Mouse (Mus musculus): ENCODE data around the gene Wnt3. TPM values are rescaled to one million over a fixed set of nuclear protein-coding genes. Genes with fewer than 3 reads are reported as not detected.
"Not testable (repeated sequence)": the region's sequence is repeated elsewhere in the genome, so short reads cannot be mapped to it uniquely, and the experiment has no call there.

Gene Wnt3
- polyA plus RNA-seq, 1 experiment from 2014 or later: 0.23 TPM

- Histone ChIP-seq H3K9me3 (replicated peaks; ENCODE audit: control insufficient read depth, low read length) (no peaks in the 10 kb centered on the region), H3K27ac (ENCODE audit: low read depth, low read length) (no peak overlapping the region), H3K9ac (ENCODE audit: low read depth, low read length) (no peak overlapping the region), H3K4me1 (ENCODE audit: control insufficient read depth, insufficient read depth, low read length) (peaks cover 4% of the 10 kb centered on the region), H3K36me3 (ENCODE audit: control insufficient read depth, insufficient read depth, low read length) (no peaks in the 10 kb centered on the region), H3K4me2 (no peak overlapping the region), H3K4me3 (ENCODE audit: low read depth, low read length) (no peak overlapping the region), H3K27me3 (ENCODE audit: control insufficient read depth, insufficient read depth, low read length) (peaks cover 9% of the 10 kb centered on the region)
- no peak for ATAC-seq (replicated peaks; ENCODE audit: insufficient number of reproducible peaks, low FRiP score, low TSS enrichment)
- 72% methylated on average over 19 of the region's 19 CpGs for WGBS (ENCODE audit: insufficient replicate concordance)
These were observed 38.7 kb upstream of the Wnt3 start for GRCm38 (mm10) chr11:103735046-103735781.

GRCm38 (mm10) chr11:103749306-103750089 lies 24.5 kb upstream of the Wnt3 start, which contains the start of gene Wnt9b:
TSS of gene Wnt9b (minus strand) at chr11:103749821.
- Histone ChIP-seq H3K9me3 (replicated peaks; ENCODE audit: control insufficient read depth, low read length) (no peaks in the 10 kb centered on the region), H3K27me3 (ENCODE audit: control insufficient read depth, insufficient read depth, low read length) (peaks cover 83% of the 10 kb centered on the region), H3K4me2 (peak within 1 kb of the TSS; percentile 75), H3K4me1 (ENCODE audit: control insufficient read depth, insufficient read depth, low read length) (peaks cover 5% of the 10 kb centered on the region; the same call in 1 of the 2 replicates), H3K27ac (ENCODE audit: low read depth, low read length) (no peak within 1 kb of the TSS), H3K4me3 (ENCODE audit: low read depth, low read length) (peak within 1 kb of the TSS; percentile 41), H3K36me3 (ENCODE audit: control insufficient read depth, insufficient read depth, low read length) (no peaks in the 10 kb centered on the region), H3K9ac (ENCODE audit: low read depth, low read length) (no peak within 1 kb of the TSS)
- no peak for ATAC-seq (replicated peaks; ENCODE audit: insufficient number of reproducible peaks, low FRiP score, low TSS enrichment)
- under 1% methylated on average over 48 of the region's 68 CpGs for WGBS (ENCODE audit: insufficient replicate concordance)

- Histone ChIP-seq H3K4me2 (no peak overlapping the region), H3K4me1 (ENCODE audit: control insufficient read depth, insufficient read depth, low read length) (peaks cover 5% of the 10 kb centered on the region; the same call in 1 of the 2 replicates), H3K27ac (ENCODE audit: low read depth, low read length) (no peak overlapping the region), H3K36me3 (ENCODE audit: control insufficient read depth, insufficient read depth, low read length) (no peaks in the 10 kb centered on the region), H3K9ac (ENCODE audit: low read depth, low read length) (no peak overlapping the region), H3K27me3 (ENCODE audit: control insufficient read depth, insufficient read depth, low read length) (peaks cover 75% of the 10 kb centered on the region), H3K4me3 (ENCODE audit: low read depth, low read length) (no peak overlapping the region), H3K9me3 (replicated peaks; ENCODE audit: control insufficient read depth, low read length) (no peaks in the 10 kb centered on the region)
- ATAC-seq (replicated peaks; ENCODE audit: insufficient number of reproducible peaks, low FRiP score, low TSS enrichment): no peak
- 68% methylated on average over 3 of the region's 3 CpGs for WGBS (ENCODE audit: insufficient replicate concordance)
These were observed 23.3 kb upstream of the Wnt3 start for GRCm38 (mm10) chr11:103750612-103751011.

- H3K4me3 ChIP-seq (ENCODE audit: low read depth, low read length): no peak overlapping the region
- no peak overlapping the region for H3K9ac ChIP-seq (ENCODE audit: low read depth, low read length)
- H3K4me2 ChIP-seq: no peak overlapping the region
- H3K9me3 ChIP-seq (replicated peaks; ENCODE audit: control insufficient read depth, low read length): no peaks in the 10 kb centered on the region
- H3K4me1 ChIP-seq (ENCODE audit: control insufficient read depth, insufficient read depth, low read length): no peaks in the 10 kb centered on the region
- 41% methylated on average over 11 of the region's 11 CpGs for WGBS (ENCODE audit: insufficient replicate concordance)
- no peak for ATAC-seq (replicated peaks; ENCODE audit: insufficient number of reproducible peaks, low FRiP score, low TSS enrichment)
- H3K27ac ChIP-seq (ENCODE audit: low read depth, low read length): no peak overlapping the region
- H3K27me3 ChIP-seq (ENCODE audit: control insufficient read depth, insufficient read depth, low read length): peaks cover 18% of the 10 kb centered on the region; the same call in 1 of the 2 replicates
- no peaks in the 10 kb centered on the region for H3K36me3 ChIP-seq (ENCODE audit: control insufficient read depth, insufficient read depth, low read length)
These were observed 15.9 kb upstream of the Wnt3 start for GRCm38 (mm10) chr11:103758054-103758453.

- Histone ChIP-seq H3K4me2 (no peak overlapping the region), H3K36me3 (ENCODE audit: control insufficient read depth, insufficient read depth, low read length) (no peaks in the 10 kb centered on the region), H3K9ac (ENCODE audit: low read depth, low read length) (no peak overlapping the region), H3K27me3 (ENCODE audit: control insufficient read depth, insufficient read depth, low read length) (peaks cover 14% of the 10 kb centered on the region; the same call in 1 of the 2 replicates), H3K27ac (ENCODE audit: low read depth, low read length) (no peak overlapping the region), H3K4me3 (ENCODE audit: low read depth, low read length) (no peak overlapping the region), H3K4me1 (ENCODE audit: control insufficient read depth, insufficient read depth, low read length) (no peaks in the 10 kb centered on the region), H3K9me3 (replicated peaks; ENCODE audit: control insufficient read depth, low read length) (no peaks in the 10 kb centered on the region)
- 11% methylated on average over 6 of the region's 6 CpGs for WGBS (ENCODE audit: insufficient replicate concordance)
- no peak for ATAC-seq (replicated peaks; ENCODE audit: insufficient number of reproducible peaks, low FRiP score, low TSS enrichment)
These were observed 15.2 kb upstream of the Wnt3 start for GRCm38 (mm10) chr11:103758706-103759105.

- Histone ChIP-seq H3K4me1 (ENCODE audit: control insufficient read depth, insufficient read depth, low read length) (no peaks in the 10 kb centered on the region), H3K27me3 (ENCODE audit: control insufficient read depth, insufficient read depth, low read length) (peaks cover 18% of the 10 kb centered on the region), H3K9me3 (replicated peaks; ENCODE audit: control insufficient read depth, low read length) (no peaks in the 10 kb centered on the region), H3K9ac (ENCODE audit: low read depth, low read length) (no peak overlapping the region), H3K36me3 (ENCODE audit: control insufficient read depth, insufficient read depth, low read length) (no peaks in the 10 kb centered on the region), H3K4me2 (no peak overlapping the region), H3K27ac (ENCODE audit: low read depth, low read length) (no peak overlapping the region), H3K4me3 (ENCODE audit: low read depth, low read length) (no peak overlapping the region)
- 48% methylated on average over 7 of the region's 7 CpGs for WGBS (ENCODE audit: insufficient replicate concordance)
- ATAC-seq (replicated peaks; ENCODE audit: insufficient number of reproducible peaks, low FRiP score, low TSS enrichment): no peak
These were observed 13.8 kb upstream of the Wnt3 start for GRCm38 (mm10) chr11:103760101-103760500.

- WGBS (ENCODE audit: insufficient replicate concordance): 83% methylated on average over 5 of the region's 5 CpGs
- not testable (repeated sequence) for H3K4me2 ChIP-seq; ATAC-seq (replicated peaks; ENCODE audit: insufficient number of reproducible peaks, low FRiP score, low TSS enrichment); H3K9ac ChIP-seq (ENCODE audit: low read depth, low read length); H3K4me1 ChIP-seq (ENCODE audit: control insufficient read depth, insufficient read depth, low read length); H3K4me3 ChIP-seq (ENCODE audit: low read depth, low read length); H3K9me3 ChIP-seq (replicated peaks; ENCODE audit: control insufficient read depth, low read length); H3K27ac ChIP-seq (ENCODE audit: low read depth, low read length); H3K36me3 ChIP-seq (ENCODE audit: control insufficient read depth, insufficient read depth, low read length)
- H3K27me3 ChIP-seq (ENCODE audit: control insufficient read depth, insufficient read depth, low read length): peaks cover 20% of the 10 kb centered on the region
These were observed 13.1 kb upstream of the Wnt3 start for GRCm38 (mm10) chr11:103760891-103761290.

- Histone ChIP-seq H3K4me1 (ENCODE audit: control insufficient read depth, insufficient read depth, low read length) (no peaks in the 10 kb centered on the region), H3K27ac (ENCODE audit: low read depth, low read length) (no peak overlapping the region), H3K27me3 (ENCODE audit: control insufficient read depth, insufficient read depth, low read length) (peaks cover 27% of the 10 kb centered on the region), H3K9me3 (replicated peaks; ENCODE audit: control insufficient read depth, low read length) (no peaks in the 10 kb centered on the region), H3K4me2 (no peak overlapping the region), H3K4me3 (ENCODE audit: low read depth, low read length) (no peak overlapping the region), H3K36me3 (ENCODE audit: control insufficient read depth, insufficient read depth, low read length) (no peaks in the 10 kb centered on the region), H3K9ac (ENCODE audit: low read depth, low read length) (no peak overlapping the region)
- no peak for ATAC-seq (replicated peaks; ENCODE audit: insufficient number of reproducible peaks, low FRiP score, low TSS enrichment)
- 26% methylated on average over 10 of the region's 10 CpGs for WGBS (ENCODE audit: insufficient replicate concordance)
These were observed 10.4 kb upstream of the Wnt3 start for GRCm38 (mm10) chr11:103763410-103764163.

All from heart, embryonic 11.5 days (tissue).